Mouse (Mus musculus) spleen, adult 12 weeks (tissue): ENCODE measurements around the gene Uqcrfs1.

Source experiments
- DNase-seq: peaks from one replicate; pipeline ENCODE4 v3.0.0; 2022; ENCODE audit warnings: low spot score

Gene Uqcrfs1

GRCm38 (mm10) chr13:30544856-30545604 lies at the start of gene Uqcrfs1:
Uqcrfs1 (minus strand) TSS chr13:30545362.
- DNase-seq, result peak; percentile 95

GRCm38 (mm10) chr13:30585786-30586185 lies 40.6 kb upstream of the Uqcrfs1 start:
- no peak for DNase-seq

GRCm38 (mm10) chr13:30582541-30582940 lies 37.4 kb upstream of the Uqcrfs1 start:
- DNase-seq, result no peak

GRCm38 (mm10) chr13:30578806-30579205 lies 33.6 kb upstream of the Uqcrfs1 start:
- no peak for DNase-seq

GRCm38 (mm10) chr13:30576819-30577218 lies 31.7 kb upstream of the Uqcrfs1 start:
- DNase-seq, result no peak

GRCm38 (mm10) chr13:30572971-30573370 lies 27.8 kb upstream of the Uqcrfs1 start:
- no peak for DNase-seq

GRCm38 (mm10) chr13:30570182-30570581 lies 25.0 kb upstream of the Uqcrfs1 start:
- DNase-seq, result no peak

- DNase-seq, result no peak
Observed at GRCm38 (mm10) chr13:30567571-30567970, 22.4 kb upstream of the Uqcrfs1 start.

GRCm38 (mm10) chr13:30566767-30567166 lies 21.6 kb upstream of the Uqcrfs1 start:
- DNase-seq, result no peak

- DNase-seq, result no peak
Observed at GRCm38 (mm10) chr13:30560603-30561002, 15.4 kb upstream of the Uqcrfs1 start.

GRCm38 (mm10) chr13:30560052-30560451 lies 14.9 kb upstream of the Uqcrfs1 start:
- DNase-seq, result no peak

GRCm38 (mm10) chr13:30557751-30558150 lies 12.6 kb upstream of the Uqcrfs1 start:
- no peak for DNase-seq

- DNase-seq, result no peak
Observed at GRCm38 (mm10) chr13:30553051-30553587, 8.0 kb upstream of the Uqcrfs1 start.

- DNase-seq, result no peak
Observed at GRCm38 (mm10) chr13:30549339-30549738, 4.2 kb upstream of the Uqcrfs1 start.

GRCm38 (mm10) chr13:30548835-30549234 lies 3.7 kb upstream of the Uqcrfs1 start:
- DNase-seq, result peak; percentile 70

- peak; percentile 9 for DNase-seq
Observed at GRCm38 (mm10) chr13:30530761-30531160, 14.4 kb downstream of the Uqcrfs1 start.

- DNase-seq, result no peak
Observed at GRCm38 (mm10) chr13:30524961-30525360, 20.2 kb downstream of the Uqcrfs1 start.

GRCm38 (mm10) chr13:30523971-30524370 lies 21.2 kb downstream of the Uqcrfs1 start:
- DNase-seq, result no peak

GRCm38 (mm10) chr13:30523246-30523891 lies 21.8 kb downstream of the Uqcrfs1 start:
- DNase-seq, result no peak

GRCm38 (mm10) chr13:30521282-30521902 lies 23.8 kb downstream of the Uqcrfs1 start:
- no peak for DNase-seq

- DNase-seq, result no peak
Observed at GRCm38 (mm10) chr13:30518191-30518590, 27.0 kb downstream of the Uqcrfs1 start.

- DNase-seq, result no peak
Observed at GRCm38 (mm10) chr13:30507651-30508050, 37.5 kb downstream of the Uqcrfs1 start.

- DNase-seq, result no peak
Observed at GRCm38 (mm10) chr13:30501860-30502395, 43.2 kb downstream of the Uqcrfs1 start.
